Mouse (Mus musculus) stomach, postnatal 0 days (tissue): ENCODE measurements around the gene Oas1g. TPM values are rescaled to one million over a fixed set of nuclear protein-coding genes. Genes with fewer than 3 reads are reported as not detected.
A peak's percentile ranks its signal among the peaks of the same experiment; 100 is the strongest.
"Not testable (repeated sequence)": the region's sequence is repeated elsewhere in the genome, so short reads cannot be mapped to it uniquely, and the experiment has no call there.

Experiments
- ATAC-seq: fragments of 200-750 bp; cut with Nextera tagmentation; 2 replicates; pipeline ENCODE4 v1.8.0; 2017; ENCODE audit not compliant: low FRiP score, low TSS enrichment
- DNase-seq: peaks from one replicate; pipeline ENCODE4 v3.0.0-alpha.2; 2016; ENCODE audit warnings: low spot score
- H3K27ac ChIP-seq: fragments of 300-500 bp; sonication (generic); replicated peaks from 2 replicates; pipeline ENCODE4 v1.5.1; 2014; ENCODE audit warnings: mild to moderate bottlenecking, control low read depth
- H3K27me3 ChIP-seq: fragments of 300-500 bp; sonication (generic); 2 replicates; pipeline ENCODE4 v1.6.1; 2014; ENCODE audit warnings: low read length; ENCODE audit not compliant: control insufficient read depth, insufficient read depth
- H3K36me3 ChIP-seq: fragments of 300-500 bp; sonication (generic); 2 replicates; pipeline ENCODE4 v1.6.1; 2014; ENCODE audit warnings: low read length, mixed read lengths; ENCODE audit not compliant: control insufficient read depth, insufficient read depth
- H3K4me1 ChIP-seq: fragments of 300-500 bp; sonication (generic); replicated peaks from 2 replicates; pipeline ENCODE4 v1.6.1; 2014; ENCODE audit warnings: antibody characterized with exemption; ENCODE audit not compliant: control insufficient read depth, insufficient read depth
- H3K4me2 ChIP-seq: fragments of 300-500 bp; sonication (generic); replicated peaks from 2 replicates; pipeline ENCODE4 v1.6.1; 2014; ENCODE audit warnings: low read depth, mild to moderate bottlenecking, control low read depth, moderate library complexity
- H3K4me3 ChIP-seq: fragments of 300-500 bp; sonication (generic); 2 replicates; pipeline ENCODE4 v1.5.1; 2014; ENCODE audit warnings: low read depth, low read length, control low read depth
- H3K9ac ChIP-seq: fragments of 300-500 bp; sonication (generic); 2 replicates; pipeline ENCODE4 v1.6.1; 2014; ENCODE audit warnings: mild to moderate bottlenecking, low read length, control low read depth, mixed read lengths
- H3K9me3 ChIP-seq: fragments of 300-500 bp; sonication (generic); 2 replicates; pipeline ENCODE4 v1.6.1; 2016; ENCODE audit warnings: low read length; ENCODE audit not compliant: control insufficient read depth
- CTCF ChIP-seq: IDR thresholded peaks from 2 replicates; pipeline ENCODE4 v1.5.1; 2016; ENCODE audit warnings: antibody characterized with exemption, low read depth, mild to moderate bottlenecking, moderate library complexity
- EP300 ChIP-seq: optimal IDR thresholded peaks from 2 replicates; pipeline ENCODE3; 2016; ENCODE audit warnings: antibody characterized with exemption
- WGBS: fragments of 180-500 bp; shearing (Covaris S2); extraction: QIAGEN DNeasy Blood & Tissue Kit; methylation state at CpG from one replicate; pipeline ENCODE4 v1.1.7; 2014; 5-methylcytosine and 5-hydroxymethylcytosine counted together
- polyA plus RNA-seq: library from polyadenylated mRNA; unstranded; fragments of >200 nt; fragmentation: Nextera tagmentation; extraction: Ambion mirVana; gene quantifications from 2 replicates; pipeline ENCODE4 v1.2.1, GENCODE M21; 2015

Gene Oas1g
- polyA plus RNA-seq: 4.7 and 5.1 TPM in 2 replicates

DNA sequence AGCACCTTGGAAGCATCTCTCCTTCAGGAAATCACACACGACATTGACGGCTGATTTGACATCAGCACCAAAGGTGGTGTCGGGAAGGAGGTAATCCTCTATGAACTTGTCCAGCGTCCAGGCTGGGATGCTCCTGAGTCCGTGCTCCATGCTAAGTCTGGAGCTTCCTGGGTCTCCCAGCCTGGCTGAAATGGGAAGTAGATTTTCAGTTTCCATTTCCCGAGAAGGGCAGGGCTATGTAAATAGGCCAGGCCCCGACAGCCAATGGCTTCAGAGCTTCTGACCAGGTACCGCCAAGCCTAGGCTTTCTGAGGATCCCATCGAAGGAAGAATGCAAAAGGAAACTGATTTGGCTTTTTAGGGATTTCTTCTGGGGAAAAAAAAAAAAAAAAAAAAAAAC is at the start of gene Oas1g:
TSS of gene Oas1g (minus strand) at position 201 of the 400 bp plus-strand sequence.
- not testable (repeated sequence) for H3K36me3 ChIP-seq, H3K9ac ChIP-seq, H3K27ac ChIP-seq, H3K4me3 ChIP-seq, H3K4me2 ChIP-seq, H3K27me3 ChIP-seq, H3K4me1 ChIP-seq, H3K9me3 ChIP-seq
- 18% methylated on average over 6 of the region's 9 CpGs for WGBS
- ATAC-seq (peak; percentile 77), DNase-seq (peak; percentile 38)

DNA sequence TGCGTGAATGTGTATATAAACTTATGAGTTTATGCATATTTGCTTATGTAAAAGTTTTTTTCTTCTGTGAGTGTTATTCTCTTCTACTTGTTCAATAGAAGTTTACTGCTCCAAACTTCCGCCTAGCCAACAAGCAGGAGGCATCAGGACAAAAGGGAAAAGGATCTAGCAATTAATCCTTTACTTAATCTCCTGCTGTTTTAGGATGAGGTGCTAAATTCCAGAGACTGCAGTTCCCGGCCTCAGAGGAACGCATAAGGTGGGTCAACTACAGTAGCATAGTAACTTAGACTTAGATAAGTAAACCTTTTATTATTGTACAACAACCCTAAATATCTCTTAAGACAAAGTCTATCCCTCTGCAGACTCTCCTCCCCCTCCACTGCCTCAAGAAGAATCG is 46.6 kb upstream of the Oas1g start:
- no peak overlapping the region for H3K27ac ChIP-seq
- DNase-seq (no peak), ATAC-seq (no peak)
- H3K4me1 ChIP-seq: no peaks in the 10 kb centered on the region
- H3K9ac ChIP-seq: no peak overlapping the region
- no peak overlapping the region for H3K4me2 ChIP-seq
- H3K4me3 ChIP-seq: no peak overlapping the region
- H3K27me3 ChIP-seq: no peaks in the 10 kb centered on the region
- H3K9me3 ChIP-seq: no peaks in the 10 kb centered on the region
- 21% methylated on average over 5 of the region's 5 CpGs for WGBS
- TF ChIP-seq EP300 (no peak), CTCF (no peak)
- no peaks in the 10 kb centered on the region for H3K36me3 ChIP-seq

DNA sequence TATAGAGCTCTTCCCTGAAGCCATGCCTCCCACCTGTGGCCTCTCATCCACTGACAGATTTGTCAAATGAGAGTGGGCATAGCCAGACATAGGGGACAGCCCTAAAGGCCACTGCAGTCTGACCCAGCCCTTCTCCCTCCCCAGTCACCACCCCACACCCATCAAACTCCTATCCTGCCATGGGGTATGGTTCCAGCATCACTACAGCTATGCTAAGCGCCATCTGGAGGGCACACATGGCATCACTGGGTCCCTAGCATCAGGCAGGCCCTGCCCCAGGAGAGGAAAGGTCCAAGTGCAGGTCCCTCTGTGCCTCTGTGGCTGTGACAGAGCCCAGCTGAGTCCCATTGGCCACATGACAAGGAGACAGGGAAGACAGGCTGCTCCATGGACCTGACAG is 39.6 kb upstream of the Oas1g start:
- Histone ChIP-seq H3K36me3 (no peaks in the 10 kb centered on the region), H3K27me3 (no peaks in the 10 kb centered on the region), H3K4me1 (no peaks in the 10 kb centered on the region), H3K9me3 (no peaks in the 10 kb centered on the region), H3K9ac (no peak overlapping the region), H3K27ac (no peak overlapping the region), H3K4me2 (no peak overlapping the region), H3K4me3 (no peak overlapping the region)
- ATAC-seq (0 out of 2 replicates have a peak, but pooled peaks have one; percentile 38), DNase-seq (no peak)
- WGBS: 11% methylated on average over 1 of the region's 1 CpGs
- peak; percentile 65 for TF ChIP-seq CTCF
- TF ChIP-seq EP300: no peak

- H3K4me1 ChIP-seq, H3K4me2 ChIP-seq, ATAC-seq, H3K9me3 ChIP-seq, H3K9ac ChIP-seq, DNase-seq, H3K36me3 ChIP-seq, H3K27me3 ChIP-seq, H3K4me3 ChIP-seq, H3K27ac ChIP-seq: not testable (repeated sequence)
- 57% methylated on average over 2 of the region's 2 CpGs for WGBS
Measured at GRCm38 (mm10) chr5:120926311-120926710, 38.9 kb upstream of the Oas1g start.

- 67% methylated on average over 4 of the region's 4 CpGs for WGBS
Measured at GRCm38 (mm10) chr5:120924520-120924919, 37.1 kb upstream of the Oas1g start.

DNA sequence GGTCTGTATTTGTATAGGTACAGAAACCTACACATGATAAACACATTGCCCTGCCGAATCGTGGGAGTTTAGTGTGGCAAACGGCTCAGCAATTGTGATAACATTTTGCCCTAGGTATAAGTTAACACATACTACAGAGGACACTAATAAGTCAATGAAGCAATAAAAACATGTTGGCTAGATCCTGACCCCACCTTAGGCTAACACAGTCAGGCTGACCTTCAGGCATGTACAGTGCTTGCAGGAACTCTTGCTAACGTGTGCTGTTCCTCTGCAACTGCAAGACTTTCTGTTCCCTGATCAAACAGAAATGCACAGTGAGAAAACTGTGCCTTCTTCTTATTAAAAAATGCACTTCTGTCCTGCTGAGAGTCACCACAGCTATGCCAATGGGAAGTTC is 36.6 kb upstream of the Oas1g start:
- Histone ChIP-seq H3K36me3 (no peaks in the 10 kb centered on the region), H3K27ac (no peak overlapping the region), H3K9ac (no peak overlapping the region), H3K4me3 (no peak overlapping the region), H3K9me3 (no peaks in the 10 kb centered on the region), H3K27me3 (no peaks in the 10 kb centered on the region), H3K4me1 (no peaks in the 10 kb centered on the region), H3K4me2 (no peak overlapping the region)
- no peak for DNase-seq
- 31% methylated on average over 4 of the region's 4 CpGs for WGBS
- no peak for TF ChIP-seq CTCF
- no peak for TF ChIP-seq EP300
- ATAC-seq: 0 out of 2 replicates have a peak, but pooled peaks have one; percentile 81

More at GRCm38 (mm10) chr5:120924520-120924919, 37.1 kb upstream of the Oas1g start:
- not testable (repeated sequence) for H3K36me3 ChIP-seq, H3K4me1 ChIP-seq, H3K4me3 ChIP-seq, H3K9ac ChIP-seq, H3K27ac ChIP-seq, H3K4me2 ChIP-seq, ATAC-seq, DNase-seq, H3K9me3 ChIP-seq, H3K27me3 ChIP-seq
